Mouse (Mus musculus) testis, adult 2 months (tissue): ENCODE data around the gene Tspan11.

ENCODE experiments used
- CTCF ChIP-seq: fragments of 200-500 bp; IDR thresholded peaks from 2 replicates; pipeline ENCODE4 v1.5.1; 2012; ENCODE audit warnings: low read depth, mild to moderate bottlenecking, inconsistent platforms, low read length, moderate library complexity; ENCODE audit not compliant: control insufficient read depth, insufficient read depth, insufficient replicate concordance
- POLR2A ChIP-seq: fragments of 200-500 bp; IDR thresholded peaks from 2 replicates; pipeline ENCODE4 v1.6.1; 2012; ENCODE audit warnings: low read depth, mild to moderate bottlenecking, inconsistent platforms, low read length, moderate library complexity; ENCODE audit not compliant: control insufficient read depth

- TF ChIP-seq POLR2A (no peak), CTCF (no peak)
Measured at GRCm38 (mm10) chr6:127974000-127974399, 86.6 kb downstream of the Tspan11 start.
